Comparison of ENCODE assay signal across 23 mouse cellular contexts in genomic region chr7:19501658-19502057, GRCm38 (mm10). TPM values are rescaled to one million over a fixed set of nuclear protein-coding genes. Genes with fewer than 3 reads are reported as not detected.
DNase-seq lines count a peak whose midpoint lies in the region; ATAC-seq and TF ChIP-seq lines count a peak whose summit lies in the region.
"Had no signal": no experiment of that assay in that cellular context is flagged by ENCODE, and none has a peak within 500 bp of the region (broad histone marks: within the 10 kb centered on the region; RNA-seq: fewer than 3 reads in every experiment).

No protein-coding gene starts in this region.

- TF ChIP-seq POLR2A in thymus, adult 2 months (IDR thresholded peaks at IDR 0.05; ENCODE audit: control insufficient read depth, extremely low read depth, insufficient read depth, low read length, poor library complexity), result no peak

- H3K4me1 ChIP-seq in brown adipose tissue, adult 24 weeks (ENCODE audit: control insufficient read depth, insufficient read depth, insufficient read length, low read length), result no peaks in the 10 kb centered on the region
- 0 out of 2 replicates have a peak, but pooled peaks cover 4% of the 10 kb centered on the region for H3K4me1 ChIP-seq in thymus, adult 2 months (replicated peaks; ENCODE audit: control insufficient read depth, insufficient read depth, low read length)
- H3K4me1 ChIP-seq in hindbrain, embryonic 13.5 days (replicated peaks), result peaks cover 6% of the 10 kb centered on the region

- H3K4me3 ChIP-seq in brown adipose tissue, adult 24 weeks (ENCODE audit: insufficient read depth, low read depth, low read length), result no peak overlapping the region
- H3K4me3 ChIP-seq in thymus, adult 2 months (ENCODE audit: control insufficient read depth, insufficient read depth, low read length), result no peak overlapping the region
- no peak overlapping the region for H3K4me3 ChIP-seq in hindbrain, embryonic 13.5 days
- H3K4me3 ChIP-seq: forebrain, embryonic 15.5 days; intestine, embryonic 15.5 days; midbrain, embryonic 12.5 days; neural tube, embryonic 13.5 days; stomach, embryonic 15.5 days had no signal

- H3K36me3 ChIP-seq in thymus, adult 2 months (ENCODE audit: control insufficient read depth, insufficient read depth, low read length), result no peaks in the 10 kb centered on the region
- no peaks in the 10 kb centered on the region for H3K36me3 ChIP-seq in hindbrain, embryonic 13.5 days
- H3K36me3 ChIP-seq: forebrain, embryonic 15.5 days; intestine, embryonic 15.5 days; midbrain, embryonic 12.5 days; neural tube, embryonic 13.5 days; stomach, embryonic 15.5 days had no signal

- 83% methylated on average over 4 of the region's 4 CpGs for whole genome bisulfite sequencing in thymus, adult 2 months
- WGBS in hindbrain, embryonic 13.5 days, result 86% methylated on average over 4 of the region's 4 CpGs

- no peaks in the 10 kb centered on the region for H3K27me3 ChIP-seq in thymus, adult 2 months (ENCODE audit: control insufficient read depth, insufficient read depth, low read length)
- H3K27me3 ChIP-seq in hindbrain, embryonic 13.5 days, result no peaks in the 10 kb centered on the region
- H3K27me3 ChIP-seq: forebrain, embryonic 15.5 days; intestine, embryonic 15.5 days; midbrain, embryonic 12.5 days; neural tube, embryonic 13.5 days; stomach, embryonic 15.5 days had no signal

- H3K9ac ChIP-seq in hindbrain, embryonic 13.5 days, result no peak overlapping the region
- H3K9ac ChIP-seq: forebrain, embryonic 15.5 days; hindbrain, embryonic 14.5 days; intestine, embryonic 15.5 days; liver, embryonic 14.5 days; midbrain, embryonic 12.5 days; neural tube, embryonic 13.5 days; stomach, embryonic 15.5 days had no signal

- peak; percentile 28 for DNase-seq in kidney, adult 11 months
- DNase-seq in kidney, postnatal 25 days, result no peak
- peak; percentile 69 for DNase-seq in 3T3-L1 (ENCODE audit: low read depth, low spot score)
- DNase-seq in adrenal gland, adult 8-10 months, result peak; percentile 91
- DNase-seq in thymus, adult 2 months, result no peak
- no peak for DNase-seq in yolk sac, embryonic 10.5 days (ENCODE audit: low spot score)
- DNase-seq: cerebellum, adult 11-12 months; cerebellum, postnatal 25 days; embryo, embryonic 11 days; gastrocnemius, postnatal 25 days; kidney, postnatal 4 days; spleen, adult 18-20 months had no signal

- no peak overlapping the region for H3K4me2 ChIP-seq in hindbrain, embryonic 13.5 days
- H3K4me2 ChIP-seq: forebrain, embryonic 15.5 days; heart, embryonic 11.5 days; hindbrain, embryonic 14.5 days; intestine, embryonic 15.5 days; midbrain, embryonic 12.5 days; neural tube, embryonic 13.5 days; stomach, embryonic 15.5 days had no signal

- 0 out of 2 replicates have a peak overlapping the region, but pooled peaks have one; percentile 5 for H3K27ac ChIP-seq in brown adipose tissue, adult 24 weeks (replicated peaks; ENCODE audit: low read depth, low read length)
- no peak overlapping the region for H3K27ac ChIP-seq in thymus, adult 2 months (ENCODE audit: control insufficient read depth, insufficient read depth, low read length)
- no peak overlapping the region for H3K27ac ChIP-seq in hindbrain, embryonic 13.5 days
- H3K27ac ChIP-seq: forebrain, embryonic 15.5 days; hindbrain, embryonic 14.5 days; intestine, embryonic 15.5 days; liver, embryonic 14.5 days; midbrain, embryonic 12.5 days; neural tube, embryonic 13.5 days; stomach, embryonic 15.5 days had no signal

- no peak for ATAC-seq in hindbrain, embryonic 13.5 days (ENCODE audit: low FRiP score)
- ATAC-seq: forebrain, embryonic 15.5 days; intestine, embryonic 15.5 days had no signal

- no peaks in the 10 kb centered on the region for H3K9me3 ChIP-seq in hindbrain, embryonic 13.5 days
- H3K9me3 ChIP-seq: forebrain, embryonic 15.5 days; intestine, embryonic 15.5 days; midbrain, embryonic 12.5 days; neural tube, embryonic 13.5 days; stomach, embryonic 15.5 days had no signal

- no peak for TF ChIP-seq CTCF in thymus, adult 2 months (IDR thresholded peaks at IDR 0.05; ENCODE audit: borderline replicate concordance, control insufficient read depth, extremely low read depth, insufficient read depth, low read length, poor library complexity)

RNA-seq across cellular contexts. Expression of gene Bloc1s3, which starts 6.5 kb away (rescaled TPM):
- total RNA-seq in adrenal gland, adult 8-10 months (2022), result 10 to 100 TPM; 12.7 to 15.4 (median 13.6) TPM
- polyA plus RNA-seq in brown adipose tissue, adult 24 weeks (2012; ENCODE audit: insufficient read depth, insufficient read length, missing spikeins), result 3.4 and 4.0 TPM in 2 replicates
- 13.2 and 15.5 TPM in 2 replicates for polyA plus RNA-seq in thymus, adult 2 months (2012; rRNA removed)
- 3.2 and 3.5 TPM in 2 replicates for polyA plus RNA-seq in hindbrain, embryonic 13.5 days (2015; fragmentation: Nextera tagmentation; extraction: Ambion mirVana)

RNA-seq across cellular contexts. Expression of gene Trappc6a, which starts 6.5 kb away (rescaled TPM):
- total RNA-seq in adrenal gland, adult 8-10 months (2022), result 100 to 1,000 TPM in 1 of 4 experiments, 10 to 100 TPM in 3; 77.7 to 107 (median 90.3) TPM
- 39.3 and 49.9 TPM in 2 replicates for polyA plus RNA-seq in brown adipose tissue, adult 24 weeks (2012; ENCODE audit: insufficient read depth, insufficient read length, missing spikeins)
- polyA plus RNA-seq in thymus, adult 2 months (2012; rRNA removed), result 86.7 and 90.2 TPM in 2 replicates
- polyA plus RNA-seq in hindbrain, embryonic 13.5 days (2015; fragmentation: Nextera tagmentation; extraction: Ambion mirVana), result 43.9 and 44.9 TPM in 2 replicates

RNA-seq across cellular contexts. Expression of gene Nkpd1, which starts 16.0 kb away (rescaled TPM):
- total RNA-seq in adrenal gland, adult 8-10 months (2022), result under 1 TPM in 2 of 4 experiments, not detected in 2; 0.13 to 0.31 TPM
- polyA plus RNA-seq in brown adipose tissue, adult 24 weeks (2012; ENCODE audit: insufficient read depth, insufficient read length, missing spikeins), result not detected in 2 replicates
- polyA plus RNA-seq in thymus, adult 2 months (2012; rRNA removed), result 1.1 and 1.2 TPM in 2 replicates
- polyA plus RNA-seq in hindbrain, embryonic 13.5 days (2015; fragmentation: Nextera tagmentation; extraction: Ambion mirVana), result 0.32 and 0.50 TPM in 2 replicates
- total RNA-seq: gastrocnemius, postnatal 25 days; heart, postnatal 25 days had no signal
- polyA plus RNA-seq: heart, embryonic 11.5 days had no signal

RNA-seq across cellular contexts. Expression of gene Exoc3l2, which starts 38.5 kb away (rescaled TPM):
- 10 to 100 TPM; 31.9 to 69.2 (median 51.8) TPM for total RNA-seq in adrenal gland, adult 8-10 months (2022)
- polyA plus RNA-seq in brown adipose tissue, adult 24 weeks (2012; ENCODE audit: insufficient read depth, insufficient read length, missing spikeins), result 0.79 and 1.0 TPM in 2 replicates
- 0.94 and 1.0 TPM in 2 replicates for polyA plus RNA-seq in thymus, adult 2 months (2012; rRNA removed)
- polyA plus RNA-seq in hindbrain, embryonic 13.5 days (2015; fragmentation: Nextera tagmentation; extraction: Ambion mirVana), result 0.38 and 0.43 TPM in 2 replicates

RNA-seq across cellular contexts. Expression of gene Mark4, which starts 43.0 kb away (rescaled TPM):
- 10 to 100 TPM; 44.4 to 53.9 (median 47.6) TPM for total RNA-seq in adrenal gland, adult 8-10 months (2022)
- 9.8 and 10.9 TPM in 2 replicates for polyA plus RNA-seq in brown adipose tissue, adult 24 weeks (2012; ENCODE audit: insufficient read depth, insufficient read length, missing spikeins)
- polyA plus RNA-seq in thymus, adult 2 months (2012; rRNA removed), result 36.3 and 48.8 TPM in 2 replicates
- 16.1 TPM in 2 replicates for polyA plus RNA-seq in hindbrain, embryonic 13.5 days (2015; fragmentation: Nextera tagmentation; extraction: Ambion mirVana)

Comparison
In these comparisons a context has a peak if more than half of its experiments do, and no peak if none do; other contexts are left out.
1. DNase-seq: peak in kidney, adult 11 months (single experiment), 3T3-L1 (single experiment) and adrenal gland, adult 8-10 months (single experiment); none in kidney, postnatal 25 days (0 of 2), thymus, adult 2 months (single experiment) and yolk sac, embryonic 10.5 days (single experiment).